In the genomic region with DNA sequence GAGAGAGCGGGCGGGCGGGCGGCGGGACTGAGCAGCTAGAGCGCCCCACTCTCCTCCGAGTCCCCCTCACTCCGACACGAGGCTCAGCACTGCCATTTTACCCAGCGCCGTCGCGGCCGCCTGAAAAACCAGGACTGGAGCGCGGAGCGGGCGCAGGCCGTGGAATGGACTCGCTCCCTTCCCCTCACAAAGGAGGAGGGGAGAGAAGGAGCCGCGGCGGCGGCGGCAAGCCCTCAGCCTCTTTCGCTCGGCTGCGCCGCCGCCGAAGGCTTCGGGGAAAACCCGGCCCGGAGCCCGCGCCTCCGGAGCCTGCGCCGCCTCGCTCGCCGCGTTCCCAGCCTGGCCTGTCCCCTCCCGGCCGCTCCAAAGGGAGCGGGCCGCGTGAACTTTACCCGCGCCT, we compare ENCODE assay signal across 8 mouse cellular contexts. TPM values are rescaled to one million over a fixed set of nuclear protein-coding genes. Genes with fewer than 3 reads are reported as not detected.
DNase-seq lines count a peak whose midpoint lies in the region; ATAC-seq lines count a peak whose summit lies in the region.

No protein-coding gene starts in this region.

- H3K36me3 ChIP-seq in hindbrain, embryonic 13.5 days, result peaks cover 2% of the 10 kb centered on the region

- H3K4me1 ChIP-seq in hindbrain, embryonic 13.5 days (replicated peaks), result peaks cover 42% of the 10 kb centered on the region

- no peaks in the 10 kb centered on the region for H3K27me3 ChIP-seq in hindbrain, embryonic 13.5 days

- under 1% methylated on average over 34 of the region's 50 CpGs for WGBS in hindbrain, embryonic 13.5 days

- peak overlapping the region; percentile 100 for H3K4me3 ChIP-seq in hindbrain, embryonic 13.5 days

- ATAC-seq in hindbrain, embryonic 13.5 days (ENCODE audit: low FRiP score), result peak; percentile 85

- H3K9me3 ChIP-seq in hindbrain, embryonic 13.5 days, result no peaks in the 10 kb centered on the region

- H3K27ac ChIP-seq in hindbrain, embryonic 13.5 days, result peak overlapping the region; percentile 100

- H3K4me2 ChIP-seq in hindbrain, embryonic 13.5 days, result peak overlapping the region; percentile 93

- peak; percentile 94 for DNase-seq in R1 (ENCODE audit: low read depth, low spot score)
- DNase-seq in cerebellum, postnatal 14 days, result peak; percentile 99 to 100
- DNase-seq in frontal cortex, postnatal 14 days (ENCODE audit: low spot score in 2 of 2), result peak; percentile 97
- DNase-seq in layer of hippocampus, postnatal 14 days (ENCODE audit: low spot score in 2 of 2), result peak; percentile 99 to 100
- DNase-seq in lung, postnatal 10 days, result peak; percentile 99
- peak; percentile 99 for DNase-seq in ovary, postnatal 36 days (ENCODE audit: low spot score)
- peak; percentile 99 for DNase-seq in thymus, postnatal 14 days

- H3K9ac ChIP-seq in hindbrain, embryonic 13.5 days, result peak overlapping the region; percentile 100

RNA-seq across cellular contexts. Expression of gene Arid1a, which starts 2.3 kb away (rescaled TPM):
- 35.6 and 37.4 TPM in 2 replicates for polyA plus RNA-seq in hindbrain, embryonic 13.5 days (2015; fragmentation: Nextera tagmentation; extraction: Ambion mirVana)
- 10 to 100 TPM; 75.3 to 76.5 TPM for total RNA-seq in layer of hippocampus, postnatal 14 days (2021)

Comparison
In these comparisons a context has a peak if more than half of its experiments do, and no peak if none do; other contexts are left out.
1. Peak in every context shown above with its lines: DNase-seq, ATAC-seq, H3K4me3 ChIP-seq and H3K27ac ChIP-seq.